In genomic region chr4:138366561-138366960, GRCm38 (mm10) we compare ENCODE assay signal across 22 mouse cellular contexts. TPM values are rescaled to one million over a fixed set of nuclear protein-coding genes. Genes with fewer than 3 reads are reported as not detected.
DNase-seq lines count a peak whose midpoint lies in the region; TF ChIP-seq lines count a peak whose summit lies in the region.
"Had no signal": no experiment of that assay in that cellular context is flagged by ENCODE, and none has a peak within 500 bp of the region (broad histone marks: within the 10 kb centered on the region; RNA-seq: fewer than 3 reads in every experiment).

No protein-coding gene starts in this region.

- TF ChIP-seq POLR2A in kidney, adult 2 months (IDR thresholded peaks at IDR 0.05; ENCODE audit: low read depth, low read length), result no peak
- no peak for TF ChIP-seq POLR2A in small intestine, adult 2 months (IDR thresholded peaks at IDR 0.05; ENCODE audit: low read depth, low read length)

- H3K36me3 ChIP-seq in kidney, adult 2 months (ENCODE audit: control insufficient read depth, insufficient read depth, low read length), result no peaks in the 10 kb centered on the region; the same call in 1 of the 2 replicates
- 0 out of 2 replicates have a peak, but pooled peaks cover 2% of the 10 kb centered on the region for H3K36me3 ChIP-seq in small intestine, adult 2 months (ENCODE audit: control insufficient read depth, insufficient read depth, low read length)
- H3K36me3 ChIP-seq: embryonic facial prominence, embryonic 15.5 days; heart, embryonic 10.5 days; hindbrain, embryonic 10.5 days; limb, embryonic 15.5 days; lung, embryonic 15.5 days; stomach, embryonic 15.5 days had no signal

- peaks cover 19% of the 10 kb centered on the region for H3K4me1 ChIP-seq in kidney, adult 2 months (ENCODE audit: control insufficient read depth, insufficient read depth, low read length)
- H3K4me1 ChIP-seq in small intestine, adult 2 months (ENCODE audit: control insufficient read depth, insufficient read depth, insufficient read length, low read length), result peaks cover 18% of the 10 kb centered on the region; the same call in 1 of the 2 replicates

- no peak for TF ChIP-seq CTCF in kidney, adult 2 months (conservative IDR thresholded peaks at IDR 0.05; ENCODE audit: insufficient read depth, insufficient read length, low read depth, low read length)
- TF ChIP-seq CTCF in small intestine, adult 2 months (IDR thresholded peaks at IDR 0.05; ENCODE audit: extremely low read depth, insufficient read length, insufficient replicate concordance, low read depth, low read length), result no peak

- peak overlapping the region; percentile 87 for H3K27ac ChIP-seq in kidney, adult 2 months (ENCODE audit: insufficient read depth, low read depth, low read length)
- H3K27ac ChIP-seq in small intestine, adult 2 months (ENCODE audit: insufficient read depth, low read depth, low read length), result peak overlapping the region; percentile 86
- H3K27ac ChIP-seq: embryonic facial prominence, embryonic 15.5 days; heart, embryonic 10.5 days; hindbrain, embryonic 10.5 days; kidney, postnatal 0 days; limb, embryonic 15.5 days; macrophage; stomach, embryonic 15.5 days had no signal

- no peaks in the 10 kb centered on the region for H3K27me3 ChIP-seq in kidney, adult 2 months (replicated peaks; ENCODE audit: control insufficient read depth, insufficient read depth, low read length)
- H3K27me3 ChIP-seq in small intestine, adult 2 months (ENCODE audit: control insufficient read depth, insufficient read depth, low read length), result no peaks in the 10 kb centered on the region
- H3K27me3 ChIP-seq: lung, embryonic 15.5 days; stomach, embryonic 15.5 days had no signal

- WGBS in kidney, adult 2 months, result 51% methylated on average over 2 of the region's 2 CpGs
- 20% methylated on average over 2 of the region's 2 CpGs for WGBS in small intestine, adult 2 months

- intact Hi-C loops in left cerebral cortex, postnatal 10 days (cut with DNase I), result no loop called here

- peak overlapping the region; percentile 61 for H3K4me3 ChIP-seq in kidney, adult 2 months (ENCODE audit: insufficient read depth, low read depth, low read length)
- peak overlapping the region; percentile 81 for H3K4me3 ChIP-seq in small intestine, adult 2 months (ENCODE audit: low read depth, low read length)
- H3K4me3 ChIP-seq: hindbrain, embryonic 10.5 days; limb, embryonic 15.5 days had no signal

- DNase-seq in kidney, adult 18-20 months, result peak; percentile 63
- DNase-seq in kidney, postnatal 4 days, result no peak
- DNase-seq in kidney, adult 2 months, result peak; percentile 88
- peak; percentile 65 for DNase-seq in kidney, postnatal 14 days
- no peak for DNase-seq in thymus, postnatal 4 days
- DNase-seq in left cerebral cortex, postnatal 10 days (ENCODE audit: extremely low spot score in 1 of 2, low spot score in 2 of 2), result no peak
- DNase-seq: adrenal gland, postnatal 10 days; cerebellum, adult 8-10 months; gastrocnemius, adult 2 months; left cerebral cortex, postnatal 4 days; right cerebral cortex, postnatal 4 days; thymus, postnatal 25 days had no signal

RNA-seq across cellular contexts. Expression of gene Cda, which starts 1.2 kb away (rescaled TPM):
- 394 and 454 TPM in 2 replicates for polyA plus RNA-seq in kidney, adult 2 months (2012; rRNA removed)
- 218 and 419 TPM in 2 replicates for polyA plus RNA-seq in small intestine, adult 2 months (2012; rRNA removed)
- total RNA-seq in left cerebral cortex, postnatal 10 days (2021), result 1 to 10 TPM; 2.0 to 3.4 TPM
- polyA plus RNA-seq: macrophage had no signal

RNA-seq across cellular contexts. Expression of gene Fam43b, which starts 29.8 kb away (rescaled TPM):
- not detected in 2 replicates for polyA plus RNA-seq in kidney, adult 2 months (2012; rRNA removed)
- polyA plus RNA-seq in small intestine, adult 2 months (2012; rRNA removed), result 0.08 TPM in 1 of 2 replicates, not detected in the other
- 10 to 100 TPM; 33.5 to 39.5 TPM for total RNA-seq in left cerebral cortex, postnatal 10 days (2021)
- total RNA-seq: gastrocnemius, adult 2 months had no signal
- polyA plus RNA-seq: gonadal fat pad, adult 2 months; hindbrain, embryonic 10.5 days; lung, embryonic 15.5 days; macrophage; stomach, embryonic 15.5 days had no signal

RNA-seq across cellular contexts. Expression of gene Pink1, which starts 40.5 kb away (rescaled TPM):
- 226 and 272 TPM in 2 replicates for polyA plus RNA-seq in kidney, adult 2 months (2012; rRNA removed)
- 54.9 and 134 TPM in 2 replicates for polyA plus RNA-seq in small intestine, adult 2 months (2012; rRNA removed)
- 100 to 1,000 TPM; 148 to 152 TPM for total RNA-seq in left cerebral cortex, postnatal 10 days (2021)

Comparison
In these comparisons a context has a peak if more than half of its experiments do, and no peak if none do; other contexts are left out.
1. DNase-seq: peak in kidney, adult 18-20 months (single experiment), kidney, adult 2 months (single experiment) and kidney, postnatal 14 days (single experiment); none in kidney, postnatal 4 days (0 of 2), thymus, postnatal 4 days (single experiment) and left cerebral cortex, postnatal 10 days (0 of 2).